Mouse (Mus musculus) megakaryocyte, embryonic 14.5 days (primary cell): ENCODE measurements around the gene Ociad1.

Source experiments
- FLI1 ChIP-seq: IDR thresholded peaks from 2 replicates; pipeline ENCODE4 v1.6.1; 2012; ENCODE audit warnings: low read length, inconsistent platforms, mixed read lengths
- GATA1 ChIP-seq: IDR thresholded peaks from 3 replicates; pipeline ENCODE4 v1.6.1; 2012; ENCODE audit warnings: mixed read lengths, low read length, inconsistent platforms, borderline replicate concordance

DNA sequence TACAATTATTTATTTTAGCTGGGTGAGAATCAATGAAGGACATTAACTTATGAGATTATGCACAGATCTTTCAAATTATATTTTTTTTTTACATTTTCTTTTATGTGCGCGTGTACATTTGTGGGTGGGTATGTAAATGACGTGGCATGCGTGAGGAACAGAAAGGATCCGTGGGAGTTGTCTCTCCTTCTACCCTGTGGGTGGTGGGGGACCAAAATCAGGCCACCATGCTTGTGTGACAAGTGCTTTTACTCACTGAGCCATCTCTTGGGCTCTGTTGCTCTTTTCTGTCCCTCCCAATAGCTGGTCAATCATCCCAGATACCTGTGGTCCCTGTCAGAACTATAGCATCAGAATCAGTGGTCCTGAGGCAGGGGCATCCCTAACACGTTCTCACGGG lies 69.8 kb downstream of the Ociad1 start:
- TF ChIP-seq GATA1 (no peak), FLI1 (no peak)
